Mouse (Mus musculus) spleen, adult 12 weeks (tissue): ENCODE data around the gene Maz.

Source experiments
- DNase-seq: peaks from one replicate; pipeline ENCODE4 v3.0.0; 2022; ENCODE audit warnings: low spot score

Maz gene

DNA sequence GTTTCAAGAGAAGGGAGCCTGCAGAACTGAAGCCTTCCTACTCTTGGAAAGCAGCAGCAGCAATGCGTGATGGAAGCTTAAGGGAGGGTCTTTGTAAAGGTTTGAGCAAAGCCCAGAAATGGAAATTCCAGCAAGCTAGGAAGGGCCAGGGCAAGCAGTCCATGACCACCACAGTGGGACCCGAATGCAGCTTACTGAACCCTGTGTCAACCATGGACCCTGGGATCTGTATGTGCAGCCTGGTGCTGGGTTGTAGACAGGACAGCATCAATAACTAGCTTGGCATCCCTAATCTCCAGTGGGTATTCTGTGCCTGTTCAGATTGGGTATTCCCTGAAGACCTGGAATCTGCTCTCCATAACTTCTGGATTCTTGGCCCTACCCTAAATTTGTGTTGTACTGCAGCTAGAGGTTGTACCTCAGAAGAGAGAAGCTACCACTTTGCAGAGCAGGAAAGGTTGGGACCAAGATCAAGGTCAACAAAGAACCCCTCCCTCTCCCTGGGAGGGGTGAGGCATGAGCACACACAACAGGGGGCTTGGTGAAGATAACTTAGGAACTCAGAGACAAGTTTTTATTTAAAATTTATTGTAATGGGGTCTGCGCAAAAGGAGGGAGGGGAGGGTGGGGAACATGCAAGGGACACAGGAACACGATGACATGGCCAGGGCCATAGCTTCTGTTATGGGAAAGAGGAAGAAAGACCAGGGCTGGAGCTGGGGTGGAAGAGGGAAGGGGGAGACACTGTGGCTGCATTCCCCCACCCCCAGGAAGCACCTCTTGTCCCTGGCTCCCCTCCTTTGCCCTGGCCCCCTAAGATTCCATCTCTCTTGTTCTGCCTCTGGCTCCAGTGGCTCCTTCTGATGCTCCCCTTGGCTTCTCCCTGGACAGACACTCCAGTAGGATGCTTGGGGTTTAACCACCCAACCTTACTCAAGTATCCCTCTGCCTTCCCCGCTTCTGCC, 5.0 kb downstream of the Maz start:
- no peak for DNase-seq

DNA sequence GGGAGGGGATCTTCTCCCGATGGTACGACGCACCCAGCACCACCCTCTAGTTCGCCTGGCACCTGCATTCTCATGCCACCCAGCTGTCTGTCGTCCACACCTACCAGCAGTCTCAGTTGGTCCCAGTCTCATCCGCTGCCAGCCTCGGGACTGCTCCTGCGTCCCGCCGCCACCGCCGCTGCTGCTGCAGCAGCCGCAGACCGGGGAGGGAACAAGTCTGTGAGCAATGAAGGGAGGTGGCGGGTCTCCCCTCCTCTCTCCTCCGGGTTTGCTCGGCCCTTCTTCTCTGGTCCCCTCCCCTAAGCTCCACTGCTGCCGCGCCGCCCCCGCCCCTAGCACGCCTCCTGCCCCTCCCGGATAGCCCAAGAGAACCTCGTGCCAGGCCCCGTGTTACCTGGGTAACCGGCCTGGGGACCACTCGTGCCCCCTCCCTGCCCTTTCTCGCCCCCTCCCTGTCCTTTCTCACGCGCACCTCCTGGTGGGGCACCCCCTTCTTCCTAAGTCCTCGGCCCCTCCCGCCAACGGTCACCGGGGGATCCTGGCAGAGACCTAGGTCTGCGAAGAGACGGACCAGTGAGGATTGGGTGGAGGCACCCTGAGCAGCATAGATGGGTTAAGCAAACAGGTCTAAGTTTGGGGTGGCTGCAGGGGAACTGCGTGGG, 5.8 kb downstream of the Maz start, which contains the start of the genes Gm42742 and Prrt2:
Gm42742 (minus strand) TSS at position 197 of the 662 bp plus-strand sequence.
Prrt2 (minus strand) TSS at position 311 of the 662 bp plus-strand sequence.
- no peak for DNase-seq

DNA sequence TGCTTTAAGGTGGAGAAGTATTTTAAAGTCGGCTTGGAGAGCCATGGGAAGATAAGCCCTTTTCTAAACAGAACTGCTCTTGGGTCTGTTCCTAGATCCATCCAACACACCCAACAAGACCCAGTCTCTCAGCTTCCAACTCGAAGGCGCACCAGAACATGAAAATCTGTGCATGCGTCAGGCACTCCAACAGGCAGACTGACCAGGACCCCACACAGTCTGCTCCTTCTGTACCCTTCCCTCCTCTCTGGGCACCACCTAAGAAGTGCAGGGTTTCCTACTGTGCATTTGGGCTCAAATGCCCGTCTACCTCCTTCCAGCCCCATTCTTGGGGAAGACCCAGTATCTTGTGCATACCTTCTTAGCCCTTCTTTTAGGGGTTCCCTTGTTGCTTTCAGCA, 6.3 kb downstream of the Maz start:
- no peak for DNase-seq

DNA sequence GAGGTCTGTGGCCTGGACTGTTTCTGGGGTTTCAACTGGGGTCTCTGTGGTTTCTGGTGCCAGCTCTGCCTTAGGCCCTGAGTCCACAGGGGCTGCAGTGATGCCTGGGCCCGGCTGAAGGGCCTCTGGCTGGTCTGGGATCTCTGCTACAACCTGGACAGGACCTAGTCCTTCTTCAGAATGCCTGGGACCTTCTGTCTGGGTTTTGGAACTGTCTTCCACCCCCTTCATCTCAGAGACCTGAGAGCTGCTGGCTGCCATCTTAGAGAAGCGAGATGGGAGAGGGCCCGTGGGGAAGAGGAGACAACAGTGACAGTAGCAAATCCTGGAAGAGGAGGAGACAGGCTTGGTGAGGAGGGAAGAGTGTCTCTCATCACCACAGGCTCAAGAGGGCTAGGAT, 6.8 kb downstream of the Maz start:
- DNase-seq, result no peak

DNA sequence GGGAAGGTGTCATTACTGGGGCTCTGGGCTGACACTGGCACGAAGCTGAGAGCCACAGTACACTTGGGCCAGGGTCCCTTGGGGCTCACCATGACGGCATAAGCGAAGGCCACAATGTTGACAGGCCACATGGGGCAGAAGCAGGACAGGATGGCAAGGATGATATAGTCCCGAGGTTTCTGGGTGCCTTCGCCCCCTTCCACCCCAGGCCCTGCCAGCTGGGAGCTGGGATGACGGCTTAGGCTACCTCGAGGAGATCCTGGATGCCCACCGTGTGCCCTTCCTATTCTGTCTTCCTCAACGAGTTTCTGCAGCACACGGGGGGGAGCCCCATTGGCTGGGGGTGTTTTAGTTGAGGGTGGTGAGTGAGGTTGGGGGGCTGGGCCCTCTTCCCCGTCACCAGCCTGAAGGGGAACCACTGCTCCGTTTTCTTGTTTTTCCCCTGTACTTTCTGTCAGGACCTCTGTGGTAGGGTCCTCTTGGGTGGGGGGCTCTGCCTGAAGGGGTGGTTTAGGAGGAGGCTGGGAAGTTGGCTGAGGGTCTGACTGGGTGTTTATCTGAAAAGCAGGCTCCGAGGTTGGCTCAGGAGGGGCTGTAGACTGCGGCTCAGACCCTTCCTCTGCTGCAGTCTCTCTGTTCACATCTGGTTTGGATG, 7.4 kb downstream of the Maz start:
- DNase-seq, result no peak

DNA sequence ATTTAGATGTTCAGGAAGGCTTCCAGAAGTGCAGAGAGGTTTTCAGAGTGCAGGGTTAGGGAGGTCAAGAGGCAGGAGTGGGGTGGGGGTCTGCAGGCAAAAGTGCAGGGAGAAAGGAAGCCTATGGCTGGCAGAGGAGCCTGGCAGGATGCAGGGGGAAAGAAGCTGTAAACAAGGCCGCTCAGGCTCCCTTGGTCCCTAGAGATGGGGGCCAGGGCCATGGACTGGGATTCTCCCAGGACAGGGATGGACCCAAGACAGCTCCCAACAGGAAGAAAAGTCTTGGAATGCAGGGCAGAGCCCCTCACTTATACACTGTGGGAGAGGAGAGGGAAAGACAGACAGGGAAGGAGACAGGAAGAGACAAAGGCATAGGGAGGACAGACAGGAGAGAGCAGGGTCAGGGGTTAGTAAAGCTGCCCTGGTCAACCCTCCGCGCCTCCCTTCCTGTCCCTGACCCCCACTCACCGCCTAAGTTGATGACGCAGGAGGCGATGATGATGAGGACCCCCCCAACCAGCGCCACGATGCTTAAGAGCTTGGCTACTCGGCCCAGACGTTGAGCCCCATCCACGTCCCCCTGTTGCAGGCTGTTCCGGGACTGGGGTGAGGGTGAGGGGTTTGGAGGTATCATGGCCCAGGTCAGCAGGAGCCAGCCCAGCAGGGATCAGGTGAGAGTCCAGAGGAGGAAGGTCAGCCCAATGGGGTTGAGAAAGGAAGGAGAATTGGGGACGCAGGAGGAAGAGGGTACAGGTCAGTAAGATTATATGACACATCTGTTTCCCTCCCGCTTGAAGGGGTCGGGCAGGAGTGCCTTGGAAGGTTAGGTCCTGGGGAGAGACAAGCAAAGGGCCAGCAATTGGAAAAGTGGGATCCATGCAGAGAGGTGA, 8.2 kb downstream of the Maz start:
- DNase-seq, result no peak

DNA sequence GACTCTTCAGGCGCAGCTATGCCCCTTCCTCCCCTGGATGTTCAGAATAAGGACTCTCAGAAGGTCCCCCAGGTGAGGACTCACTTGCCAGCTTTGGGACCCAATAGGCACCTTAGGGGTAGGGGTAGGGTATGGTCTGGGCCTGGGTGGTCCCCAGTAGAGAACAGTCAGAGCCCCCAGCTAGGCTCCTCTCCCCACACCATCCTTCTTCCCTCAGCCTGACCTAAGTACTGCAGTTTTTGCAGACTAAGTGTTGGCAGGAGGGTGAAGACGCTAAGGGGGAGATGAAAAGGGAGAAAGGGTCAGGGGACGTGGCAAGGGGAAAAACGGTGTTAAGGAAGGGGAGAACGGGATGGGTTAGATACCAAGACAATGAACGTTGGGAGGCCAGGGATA, 8.9 kb downstream of the Maz start:
- DNase-seq, result no peak

DNA sequence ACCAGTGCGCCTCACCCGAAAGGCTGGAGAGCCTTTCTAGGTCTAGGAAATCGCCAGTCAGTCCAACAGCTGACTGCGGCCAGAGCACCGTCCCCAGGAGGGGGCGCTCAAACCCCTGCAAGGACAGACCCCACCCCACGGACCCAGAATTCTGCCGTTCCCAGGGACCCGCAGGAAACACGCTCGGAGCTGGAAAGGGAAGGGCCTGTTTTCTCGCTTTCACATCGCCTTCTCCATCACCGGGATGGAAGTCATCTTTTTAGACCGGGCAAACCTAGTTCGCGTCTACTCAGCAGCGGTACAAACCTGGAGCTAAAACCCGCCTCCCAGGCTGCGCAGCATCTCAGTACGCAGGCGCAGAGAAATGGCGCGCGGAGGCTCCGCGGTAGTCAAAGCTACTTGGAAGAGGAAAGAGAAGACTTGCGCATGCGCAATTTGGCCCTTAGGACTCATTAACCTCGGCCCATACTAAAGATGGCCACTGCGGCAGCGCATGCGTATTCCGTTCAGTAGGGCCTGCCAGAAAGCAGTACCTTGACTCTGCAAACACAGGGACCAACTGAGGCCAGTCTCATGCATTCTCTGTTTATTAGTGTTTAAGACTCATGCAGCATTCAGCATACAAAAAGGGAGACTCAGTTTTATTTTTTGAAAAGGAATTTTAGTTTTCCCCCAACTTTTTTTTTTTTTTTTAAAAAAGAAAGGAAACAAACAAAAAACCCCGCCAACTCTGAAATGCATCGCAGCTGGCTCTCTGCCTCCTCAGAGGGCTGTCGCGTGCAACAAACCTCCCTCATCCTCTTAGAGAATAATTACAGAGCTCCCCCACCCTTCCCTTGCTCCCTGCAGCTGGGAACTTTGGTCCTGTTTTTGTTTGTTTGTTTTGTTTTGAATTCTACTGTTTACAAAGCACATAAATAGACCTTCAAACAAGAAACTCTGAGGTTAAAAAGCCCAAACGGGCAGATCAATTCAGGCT, 9.6 kb downstream of the Maz start, which contains the start of gene Pagr1a:
Pagr1a (minus strand) TSS at position 382 of the 979 bp plus-strand sequence.
- DNase-seq, result peak; percentile 95

DNA sequence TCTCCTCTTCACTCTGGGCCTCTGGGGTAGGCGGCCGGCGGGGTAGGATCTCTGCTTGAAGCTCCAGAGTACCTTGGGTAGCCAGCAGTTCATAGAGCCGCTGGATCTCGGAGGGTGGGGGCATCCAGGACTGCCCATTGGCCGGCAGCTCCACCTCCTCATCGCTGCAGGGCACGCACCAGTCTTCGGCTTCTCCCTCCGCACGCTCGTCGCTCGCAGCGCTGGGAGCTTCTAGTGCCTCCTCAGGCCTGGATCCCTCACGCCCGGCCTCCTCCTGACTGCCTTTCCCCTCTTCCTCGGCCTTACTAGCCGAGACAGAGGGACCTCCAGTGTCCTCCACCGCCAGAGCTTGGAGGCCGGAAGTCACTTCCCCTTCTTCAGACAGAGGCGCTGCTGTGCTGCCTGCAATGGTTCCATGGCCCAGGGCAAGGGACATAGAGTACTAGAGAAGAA, 10.3 kb downstream of the Maz start:
- no peak for DNase-seq

DNA sequence TGATC, 10.6 kb downstream of the Maz start, which contains the start of gene Pagr1b:
Pagr1b (minus strand) TSS at position 4 of the 5 bp plus-strand sequence.
- DNase-seq, result no peak

DNA sequence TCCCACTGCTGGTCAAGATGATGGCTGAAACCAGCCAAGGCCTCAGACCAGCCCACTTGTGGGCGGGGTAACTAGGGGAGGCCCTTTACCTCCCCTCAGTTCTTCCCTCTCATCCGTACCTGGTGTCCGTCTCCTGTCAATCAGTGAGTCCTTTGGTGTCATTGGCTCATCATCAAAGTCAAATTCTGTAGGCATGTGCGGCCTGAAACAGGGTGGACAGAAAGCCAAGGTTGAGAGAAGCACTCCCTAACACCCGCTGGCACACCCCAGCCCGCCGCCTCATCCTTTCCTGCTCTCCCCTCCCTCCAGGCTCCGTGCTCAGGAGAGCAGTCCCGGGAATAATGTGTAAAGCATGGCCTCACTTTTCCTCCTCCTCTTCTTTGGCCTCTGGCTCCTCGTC, 10.8 kb downstream of the Maz start:
- peak; percentile 30 for DNase-seq

DNA sequence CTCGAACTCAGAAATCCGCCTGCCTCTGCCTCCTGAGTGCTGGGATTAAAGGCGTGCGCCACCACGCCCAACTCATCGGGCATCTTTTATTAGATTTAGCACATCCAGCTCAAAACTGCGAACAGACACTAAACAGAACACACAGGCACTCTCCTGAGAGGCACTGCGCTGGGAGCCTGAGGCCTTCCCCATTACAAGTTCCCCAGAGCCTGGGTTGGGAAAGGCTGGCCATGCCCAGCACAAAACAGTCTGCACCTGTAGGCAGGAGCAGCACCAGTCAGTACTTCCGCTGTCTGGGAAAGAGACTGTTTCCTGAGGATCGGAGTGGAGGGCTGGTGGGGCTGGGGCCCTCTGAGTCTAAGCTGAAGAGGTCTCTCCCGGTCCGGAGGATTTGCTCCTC, 11.8 kb downstream of the Maz start:
- DNase-seq, result no peak

DNA sequence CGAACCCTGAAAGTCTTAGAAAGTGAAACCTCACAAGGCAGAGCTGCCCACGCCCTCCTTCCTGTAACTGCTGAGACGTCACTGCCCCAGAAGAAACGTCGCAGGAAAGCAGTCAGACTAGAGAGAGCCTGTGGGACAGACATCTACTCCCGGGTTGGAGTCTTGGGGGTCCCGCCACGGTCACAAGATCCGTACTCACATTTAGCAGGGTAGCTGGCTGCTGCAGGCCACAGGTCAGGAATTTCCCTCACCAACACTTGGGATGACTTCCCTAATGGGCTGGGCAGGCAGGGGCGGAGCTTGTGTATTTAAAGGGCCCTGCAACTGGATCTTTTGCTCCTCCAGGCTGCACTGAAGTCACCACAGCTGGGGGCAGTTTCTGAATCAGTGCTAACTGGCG, 12.5 kb downstream of the Maz start, which contains the start of gene Mvp:
Mvp (minus strand) TSS at position 302 of the 400 bp plus-strand sequence.
- DNase-seq, result peak; percentile 62

DNA sequence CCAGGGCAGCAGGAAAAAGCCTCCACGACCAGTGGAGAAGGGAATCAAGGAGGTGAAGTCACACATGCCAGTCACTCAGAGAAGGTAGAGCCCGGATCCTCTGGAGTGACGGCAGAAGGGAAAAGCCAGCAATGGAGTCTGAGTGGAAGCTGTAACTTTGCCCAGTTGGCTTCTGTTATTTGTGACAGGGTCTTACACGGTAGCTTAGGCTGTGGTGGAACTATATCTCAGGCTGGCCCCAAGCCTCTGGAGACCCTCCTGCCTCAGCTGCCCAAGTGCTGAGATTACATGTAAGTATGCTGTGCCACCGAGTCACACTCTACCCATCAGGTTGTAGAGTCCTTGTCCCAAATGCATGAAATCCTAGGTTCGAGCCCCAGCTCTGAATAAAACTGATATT, 13.5 kb downstream of the Maz start:
- DNase-seq, result no peak

DNA sequence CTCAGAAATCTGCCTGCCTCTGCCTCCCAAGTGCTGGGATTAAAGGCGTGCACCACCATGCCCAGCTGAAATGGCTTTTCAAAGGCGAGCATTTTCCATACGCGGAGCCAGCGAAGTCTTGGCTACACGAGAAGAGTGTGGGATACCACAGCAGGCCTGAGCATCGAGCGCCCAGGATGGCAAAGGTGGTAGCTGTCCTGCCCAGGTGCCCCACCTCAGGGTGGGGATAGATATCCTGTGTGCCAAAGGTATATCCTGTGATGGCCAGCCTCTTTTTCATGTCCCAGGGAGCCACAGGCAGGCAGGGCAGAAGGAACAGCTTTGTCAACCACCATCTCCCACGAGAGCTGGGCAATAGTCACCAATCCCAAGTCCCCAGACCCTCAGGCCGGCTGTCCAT, 14.0 kb downstream of the Maz start:
- no peak for DNase-seq

DNA sequence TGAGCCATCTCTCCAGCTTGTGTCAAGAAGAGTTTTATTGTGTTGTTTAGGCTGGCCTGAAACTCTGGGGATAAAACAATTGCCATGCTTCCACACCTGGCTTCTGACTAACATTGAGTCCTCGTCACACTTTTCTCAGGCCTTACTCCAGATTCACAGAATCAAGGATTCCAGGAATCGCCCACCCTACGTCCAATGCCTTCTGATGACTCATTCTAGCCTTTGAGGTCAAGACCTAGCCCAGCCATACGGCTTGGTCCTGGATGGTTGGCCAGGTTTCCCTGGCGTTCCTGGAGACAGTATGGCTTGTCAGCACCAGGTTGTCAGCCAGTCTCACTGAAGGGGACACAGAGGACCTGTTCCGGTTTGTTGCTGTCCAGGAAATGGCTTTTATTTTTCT, 14.5 kb downstream of the Maz start:
- DNase-seq, result no peak

DNA sequence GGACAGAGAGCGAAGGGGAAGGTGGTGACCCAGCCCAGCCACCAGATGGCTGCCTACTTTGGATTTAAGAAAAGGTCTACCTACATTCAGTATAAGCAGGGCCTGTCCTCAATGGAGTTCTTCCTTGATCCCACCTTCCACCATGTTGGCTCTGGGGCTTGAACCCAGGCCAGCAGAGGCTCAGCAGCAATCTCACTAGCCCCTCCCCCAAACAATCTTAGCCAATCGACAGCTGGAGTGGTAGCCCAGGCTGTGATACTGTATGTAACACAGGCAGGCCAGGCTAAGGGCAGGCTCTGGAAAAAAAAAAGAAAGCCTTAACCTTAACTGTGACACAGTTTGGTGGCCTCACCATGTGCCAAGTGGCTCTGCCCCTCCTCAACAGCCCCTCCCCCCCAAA, 15.1 kb downstream of the Maz start:
- no peak for DNase-seq

DNA sequence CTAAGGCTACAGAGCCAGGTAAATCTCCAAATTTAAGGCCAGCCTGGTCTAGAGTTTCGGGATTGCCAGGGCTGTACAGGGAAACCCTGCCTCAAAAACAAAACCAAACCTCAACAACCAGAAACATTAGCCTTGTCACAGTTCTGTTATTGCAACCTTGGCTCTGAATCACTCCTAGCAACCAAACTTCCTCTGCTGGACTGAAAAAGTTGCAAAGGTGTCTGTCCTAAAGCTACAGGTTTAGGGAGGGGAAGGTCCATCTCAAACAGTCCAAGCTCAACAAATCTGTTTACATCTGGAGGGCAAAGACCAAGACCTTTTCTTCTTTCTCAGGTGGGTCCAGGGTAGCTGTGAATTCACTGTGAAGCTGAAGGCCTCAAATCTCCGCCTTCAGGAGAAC, 15.8 kb downstream of the Maz start:
- DNase-seq, result no peak

DNA sequence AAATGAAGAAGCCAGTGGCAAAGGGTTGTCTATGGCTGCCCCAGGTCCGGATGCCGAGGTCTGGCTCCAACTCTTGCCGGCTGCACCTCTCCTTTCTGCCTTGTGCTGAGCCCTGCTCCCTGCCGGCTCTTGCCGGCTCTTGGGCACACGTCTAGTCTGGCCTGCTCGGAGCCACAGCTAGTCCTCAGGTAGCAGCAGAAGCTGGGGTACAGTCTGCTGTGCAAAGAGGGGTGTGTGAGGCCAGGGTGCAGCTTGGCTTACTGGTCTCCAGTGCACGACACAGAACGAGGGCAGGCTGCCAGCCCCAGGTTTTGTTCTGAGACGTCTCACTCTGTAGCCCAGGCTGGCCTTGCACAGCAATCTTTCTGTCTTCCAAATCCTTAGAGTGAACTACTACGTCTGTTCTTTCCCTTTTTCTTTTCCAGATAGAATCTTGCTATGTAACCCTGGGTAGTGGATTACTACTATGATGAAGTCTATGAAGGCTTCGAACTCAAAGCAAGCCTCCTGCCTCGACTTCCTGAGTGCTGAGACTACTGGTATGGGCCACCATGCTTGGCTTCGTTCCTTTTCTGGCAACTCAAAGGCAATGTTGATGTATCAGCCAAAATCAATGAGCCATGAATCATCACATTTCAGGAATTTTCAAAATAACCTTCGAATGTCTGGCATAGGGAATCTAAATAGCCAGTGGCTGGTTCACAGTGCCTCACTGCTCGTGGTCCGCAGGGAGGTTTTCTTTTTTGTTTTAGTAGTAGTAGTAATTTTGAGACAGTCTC, 17.3 kb downstream of the Maz start:
- DNase-seq, result no peak
